Mouse (Mus musculus): ENCODE measurements around the gene Elovl3.
"Not testable (repeated sequence)": the region's sequence is repeated elsewhere in the genome, so short reads cannot be mapped to it uniquely, and the experiment has no call there.

Gene Elovl3

GRCm38 (mm10) chr19:46135789-46136638 is 4.3 kb downstream of the Elovl3 start:
- peak in 1 of 2 experiments; percentile 37 for DNase-seq (ENCODE audit: low spot score in 2 of 2)

GRCm38 (mm10) chr19:46136639-46137580 is 5.2 kb downstream of the Elovl3 start:
- DNase-seq (ENCODE audit: low spot score in 2 of 2): peak; percentile 45 to 78

- DNase-seq (ENCODE audit: low spot score in 2 of 2): no peak
Measured at GRCm38 (mm10) chr19:46140324-46140723, 8.6 kb downstream of the Elovl3 start.

- DNase-seq (ENCODE audit: low spot score in 2 of 2): no peak
Measured at GRCm38 (mm10) chr19:46141091-46141490, 9.4 kb downstream of the Elovl3 start.

- DNase-seq (ENCODE audit: low spot score in 2 of 2): no peak
Measured at GRCm38 (mm10) chr19:46147511-46148371, 16.0 kb downstream of the Elovl3 start, which contains the start of gene Pitx3. Pitx3 (minus strand) TSS chr19:46148326.

- DNase-seq (ENCODE audit: low spot score in 2 of 2): peak; percentile 83 to 87
Measured at GRCm38 (mm10) chr19:46148372-46148760, 16.7 kb downstream of the Elovl3 start.

- DNase-seq (ENCODE audit: low spot score in 2 of 2): no peak
Measured at GRCm38 (mm10) chr19:46149091-46149490, 17.4 kb downstream of the Elovl3 start.

- DNase-seq (ENCODE audit: low spot score in 2 of 2): peak; percentile 89 to 92
Measured at GRCm38 (mm10) chr19:46152127-46152803, 20.6 kb downstream of the Elovl3 start, which contains the start of gene Gbf1. Gbf1 (plus strand) TSS chr19:46152509.

- DNase-seq (ENCODE audit: low spot score in 2 of 2): no peak
Measured at GRCm38 (mm10) chr19:46165950-46166349, 34.3 kb downstream of the Elovl3 start.

GRCm38 (mm10) chr19:46167169-46167568 is 35.5 kb downstream of the Elovl3 start:
- not testable (repeated sequence) for DNase-seq (ENCODE audit: low spot score in 2 of 2)

- no peak for DNase-seq (ENCODE audit: low spot score in 2 of 2)
Measured at GRCm38 (mm10) chr19:46169396-46169795, 37.7 kb downstream of the Elovl3 start.

- no peak for DNase-seq (ENCODE audit: low spot score in 2 of 2)
Measured at GRCm38 (mm10) chr19:46169913-46170312, 38.2 kb downstream of the Elovl3 start.

- no peak for DNase-seq (ENCODE audit: low spot score in 2 of 2)
Measured at GRCm38 (mm10) chr19:46172541-46172940, 40.8 kb downstream of the Elovl3 start.

- no peak for DNase-seq (ENCODE audit: low spot score in 2 of 2)
Measured at GRCm38 (mm10) chr19:46175173-46175572, 43.5 kb downstream of the Elovl3 start.

GRCm38 (mm10) chr19:46177046-46177445 is 45.3 kb downstream of the Elovl3 start:
- no peak for DNase-seq (ENCODE audit: low spot score in 2 of 2)

GRCm38 (mm10) chr19:46180274-46180673 is 48.6 kb downstream of the Elovl3 start:
- DNase-seq (ENCODE audit: low spot score in 2 of 2): no peak

GRCm38 (mm10) chr19:46182241-46182640 is 50.5 kb downstream of the Elovl3 start:
- no peak for DNase-seq (ENCODE audit: low spot score in 2 of 2)

Measured in urinary bladder, postnatal 4 days (tissue).